Mouse (Mus musculus): ENCODE data around the gene Rasa4. TPM values are rescaled to one million over a fixed set of nuclear protein-coding genes. Genes with fewer than 3 reads are reported as not detected.
"Not testable (repeated sequence)": the region's sequence is repeated elsewhere in the genome, so short reads cannot be mapped to it uniquely, and the experiment has no call there.

The Rasa4 gene
- polyA plus RNA-seq, 1 experiment = 1.5 TPM

DNA sequence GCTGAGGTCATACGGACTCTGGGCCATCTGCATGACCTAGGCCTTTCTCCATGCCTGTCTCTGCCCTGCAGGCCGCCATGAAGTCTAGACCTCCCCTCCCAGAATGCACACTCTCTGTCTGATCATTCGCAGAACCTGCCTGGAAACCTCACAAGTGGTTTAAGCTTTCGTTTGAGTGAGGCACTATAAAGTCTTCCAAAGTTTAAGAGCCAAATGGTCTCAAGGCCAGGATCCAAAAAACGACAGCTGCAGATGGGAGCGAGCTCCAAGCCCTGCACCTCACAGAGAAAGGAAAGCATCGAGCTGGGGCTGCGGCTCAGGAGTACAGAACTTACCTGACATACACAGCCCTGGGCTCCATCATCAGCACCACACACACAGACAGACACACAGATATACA is 68.6 kb downstream of the Rasa4 start:
- H3K36me3 ChIP-seq (ENCODE audit: control insufficient read depth, insufficient read depth, low read length) = no peaks in the 10 kb centered on the region
- no peaks in the 10 kb centered on the region for H3K27me3 ChIP-seq (ENCODE audit: control insufficient read depth, insufficient read depth, low read length)
- TF ChIP-seq POLR2A (IDR thresholded peaks at IDR 0.05; ENCODE audit: control insufficient read depth, low read depth, low read length) (no peak), CTCF (IDR thresholded peaks at IDR 0.05; ENCODE audit: control insufficient read depth, insufficient read depth, insufficient replicate concordance, low read depth, low read length) (no peak)
- peaks cover 4% of the 10 kb centered on the region for H3K4me1 ChIP-seq (ENCODE audit: control insufficient read depth, insufficient read depth, low read length)
- H3K4me3 ChIP-seq (ENCODE audit: control insufficient read depth, low read depth, low read length) = no peak overlapping the region
- H3K27ac ChIP-seq (ENCODE audit: control insufficient read depth, insufficient read depth, low read depth, low read length) = no peak overlapping the region; the same call in 1 of the 2 replicates

DNA sequence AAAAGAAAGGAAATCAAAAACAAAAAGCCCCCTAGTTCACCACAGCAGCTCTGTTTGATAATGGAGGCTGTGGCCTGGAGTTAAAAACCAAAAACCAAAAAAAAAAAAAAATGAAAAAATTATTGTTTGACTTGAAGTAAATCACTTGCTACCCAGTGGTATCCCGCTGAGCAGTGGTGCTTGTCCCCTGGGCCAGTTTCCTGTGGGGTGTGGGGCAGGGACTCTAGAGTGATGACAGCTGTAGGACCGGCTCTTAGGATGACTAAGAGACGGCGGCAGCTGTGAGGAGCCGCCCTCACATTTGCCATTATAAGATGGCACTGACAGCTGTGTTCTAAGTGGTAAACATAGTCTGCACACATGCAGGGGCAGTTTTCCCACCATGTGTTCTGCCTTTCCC is 71.7 kb downstream of the Rasa4 start:
- no peaks in the 10 kb centered on the region for H3K36me3 ChIP-seq (ENCODE audit: control insufficient read depth, insufficient read depth, low read length)
- H3K4me3 ChIP-seq (ENCODE audit: control insufficient read depth, low read depth, low read length) = no peak overlapping the region
- peaks cover 4% of the 10 kb centered on the region for H3K4me1 ChIP-seq (ENCODE audit: control insufficient read depth, insufficient read depth, low read length)
- TF ChIP-seq POLR2A (IDR thresholded peaks at IDR 0.05; ENCODE audit: control insufficient read depth, low read depth, low read length) = no peak
- TF ChIP-seq CTCF (IDR thresholded peaks at IDR 0.05; ENCODE audit: control insufficient read depth, insufficient read depth, insufficient replicate concordance, low read depth, low read length) = no peak
- H3K27ac ChIP-seq (ENCODE audit: control insufficient read depth, insufficient read depth, low read depth, low read length) = no peak overlapping the region
- H3K27me3 ChIP-seq (ENCODE audit: control insufficient read depth, insufficient read depth, low read length) = no peaks in the 10 kb centered on the region

DNA sequence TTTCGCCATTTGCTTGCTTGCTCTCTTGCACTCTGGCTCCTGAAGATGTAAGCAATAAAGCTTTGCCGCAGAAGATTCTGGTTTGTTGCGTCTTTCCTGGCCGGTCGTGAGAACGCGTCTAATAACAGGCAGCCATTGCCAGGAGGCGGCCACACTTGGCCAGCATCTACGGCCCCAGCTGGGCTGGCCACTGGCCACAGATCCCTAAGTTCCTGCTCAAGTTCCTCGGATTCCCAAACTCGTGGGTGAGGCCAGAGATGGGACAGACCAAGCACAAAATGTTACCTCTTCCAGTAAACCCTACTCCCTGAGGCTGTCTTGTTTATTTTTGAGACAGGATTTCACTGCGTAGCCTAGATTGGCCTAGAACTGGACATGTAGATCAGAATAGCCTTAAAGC is 76.4 kb downstream of the Rasa4 start:
- not testable (repeated sequence) for H3K36me3 ChIP-seq (ENCODE audit: control insufficient read depth, insufficient read depth, low read length); H3K4me1 ChIP-seq (ENCODE audit: control insufficient read depth, insufficient read depth, low read length); H3K27ac ChIP-seq (ENCODE audit: control insufficient read depth, insufficient read depth, low read depth, low read length); H3K27me3 ChIP-seq (ENCODE audit: control insufficient read depth, insufficient read depth, low read length); H3K4me3 ChIP-seq (ENCODE audit: control insufficient read depth, low read depth, low read length)

Other genes with a start within 250 kb of the Rasa4 start
- gene Hspb1, start 196.0 kb upstream of the Rasa4 start, polyA plus RNA-seq (2012; rRNA removed) = 49.6 and 51.0 TPM in 2 replicates
- 13.3 and 17.8 TPM in 2 replicates for gene Ywhag, start 149.3 kb upstream of the Rasa4 start, polyA plus RNA-seq (2012; rRNA removed)
- gene Ssc4d, start 109.4 kb upstream of the Rasa4 start, polyA plus RNA-seq (2012; rRNA removed) = 0.62 and 0.63 TPM in 2 replicates
- gene Zp3, start 103.8 kb upstream of the Rasa4 start, polyA plus RNA-seq (2012; rRNA removed) = 0.79 and 1.0 TPM in 2 replicates
- gene Dtx2, start 89.1 kb upstream of the Rasa4 start, polyA plus RNA-seq (2012; rRNA removed) = 29.1 and 34.8 TPM in 2 replicates
- gene Upk3b, start 45.4 kb upstream of the Rasa4 start, polyA plus RNA-seq (2012; rRNA removed) = 0.84 and 0.88 TPM in 2 replicates
- gene Upk3bl, start 29.4 kb upstream of the Rasa4 start, polyA plus RNA-seq (2012; rRNA removed) = 88.3 and 108 TPM in 2 replicates
- gene Polr2j, start 32.7 kb downstream of the Rasa4 start, polyA plus RNA-seq (2012; rRNA removed) = 31.4 and 35.3 TPM in 2 replicates
- gene Lrwd1, start 52.2 kb downstream of the Rasa4 start, polyA plus RNA-seq (2012; rRNA removed) = 271 and 311 TPM in 2 replicates
- gene Alkbh4, start 52.2 kb downstream of the Rasa4 start, polyA plus RNA-seq (2012; rRNA removed) = 22.0 and 23.0 TPM in 2 replicates
- 6.5 and 9.2 TPM in 2 replicates for gene Orai2, start 86.8 kb downstream of the Rasa4 start, polyA plus RNA-seq (2012; rRNA removed)
- 26.0 and 27.9 TPM in 2 replicates for gene Prkrip1, start 115.0 kb downstream of the Rasa4 start, polyA plus RNA-seq (2012; rRNA removed)
- 2.0 and 2.3 TPM in 2 replicates for gene Sh2b2, start 162.6 kb downstream of the Rasa4 start, polyA plus RNA-seq (2012; rRNA removed)

Measured in testis, adult 2 months (tissue).